Mouse (Mus musculus): ENCODE measurements at regions not wholly inside any gene's neighbourhood (a gene's known extent, or its start where the extent isn't known, plus 50 kb on each side); places are given as distances from the start of the nearest gene placed in this dataset.

- TF ChIP-seq EP300 (IDR thresholded peaks at IDR 0.05; ENCODE audit: low read depth), result no peak
- TF ChIP-seq CTCF (IDR thresholded peaks at IDR 0.05; ENCODE audit: low read depth), result no peak
Measured at GRCm38 (mm10) chr10:103549510-103549909, 181.9 kb downstream of the Slc6a15 start.

Data from heart, postnatal 0 days (tissue).